Mouse (Mus musculus) midbrain, embryonic 16.5 days (tissue): Measurements from ENCODE around the gene 2310034G01Rik. TPM values are rescaled to one million over a fixed set of nuclear protein-coding genes. Genes with fewer than 3 reads are reported as not detected.
A peak's percentile ranks its signal among the peaks of the same experiment; 100 is the strongest.

Experiments
- ATAC-seq: fragments of 200-750 bp; cut with Nextera tagmentation; 2 replicates; pipeline ENCODE4 v1.8.0; 2017; ENCODE audit warnings: moderate TSS enrichment
- H3K27ac ChIP-seq: fragments of 300-500 bp; sonication (generic); 2 replicates; pipeline ENCODE4 v1.5.1; 2014; ENCODE audit warnings: mild to moderate bottlenecking, low read length, mixed read lengths
- H3K27me3 ChIP-seq: fragments of 300-500 bp; sonication (generic); 2 replicates; pipeline ENCODE4 v1.6.1; 2014; ENCODE audit warnings: low read depth, low read length, mixed read lengths; ENCODE audit not compliant: control insufficient read depth, insufficient read depth
- H3K36me3 ChIP-seq: fragments of 300-500 bp; sonication (generic); 2 replicates; pipeline ENCODE4 v1.6.1; 2014; ENCODE audit warnings: mild to moderate bottlenecking, low read length, moderate library complexity, mixed read lengths; ENCODE audit not compliant: control insufficient read depth, insufficient read depth
- H3K4me1 ChIP-seq: fragments of 300-500 bp; sonication (generic); 2 replicates; pipeline ENCODE4 v1.6.1; 2014; ENCODE audit warnings: mild to moderate bottlenecking, low read length, mixed read lengths; ENCODE audit not compliant: control insufficient read depth, insufficient read depth
- H3K4me2 ChIP-seq: fragments of 300-500 bp; sonication (generic); 2 replicates; pipeline ENCODE4 v1.6.1; 2014; ENCODE audit warnings: mild to moderate bottlenecking, low read length, mixed read lengths
- H3K4me3 ChIP-seq: fragments of 300-500 bp; sonication (generic); 2 replicates; pipeline ENCODE4 v1.5.1; 2014; ENCODE audit warnings: low read depth, mild to moderate bottlenecking, low read length, moderate library complexity, mixed read lengths
- H3K9ac ChIP-seq: fragments of 300-500 bp; sonication (generic); 2 replicates; pipeline ENCODE4 v1.6.1; 2014; ENCODE audit warnings: low read depth, low read length, mixed read lengths
- H3K9me3 ChIP-seq: fragments of 300-500 bp; sonication (generic); replicated peaks from 2 replicates; pipeline ENCODE4 v1.6.1; 2014; ENCODE audit warnings: mild to moderate bottlenecking, low read length, mixed read lengths; ENCODE audit not compliant: control insufficient read depth, poor library complexity, severe bottlenecking
- WGBS: fragments of 180-500 bp; shearing (Covaris S2); extraction: QIAGEN DNeasy Blood & Tissue Kit; methylation state at CpG from one replicate; pipeline ENCODE4 v1.1.7; 2014; 5-methylcytosine and 5-hydroxymethylcytosine counted together
- polyA plus RNA-seq: library from polyadenylated mRNA; unstranded; fragments of >200 nt; fragmentation: Nextera tagmentation; extraction: Ambion mirVana; gene quantifications from 2 replicates; pipeline ENCODE4 v1.2.1, GENCODE M21; 2015

Gene 2310034G01Rik
- polyA plus RNA-seq, 1 experiment from 2014 or later: 1.4 TPM

GRCm38 (mm10) chr19:46326019-46326755 lies 23.9 kb downstream of the 2310034G01Rik start:
- H3K4me1 ChIP-seq: peaks cover 63% of the 10 kb centered on the region

GRCm38 (mm10) chr19:46324918-46325317 lies 25.2 kb downstream of the 2310034G01Rik start:
- 77% methylated on average over 3 of the region's 5 CpGs for WGBS
- Histone ChIP-seq H3K4me1 (peaks cover 69% of the 10 kb centered on the region), H3K9me3 (no peaks in the 10 kb centered on the region), H3K4me3 (peak overlapping the region; percentile 75), H3K36me3 (no peaks in the 10 kb centered on the region), H3K27ac (no peak overlapping the region), H3K9ac (peak overlapping the region; percentile 85), H3K27me3 (no peaks in the 10 kb centered on the region), H3K4me2 (peak overlapping the region; percentile 98)
- ATAC-seq: no peak

More at GRCm38 (mm10) chr19:46326019-46326755, 23.9 kb downstream of the 2310034G01Rik start:
- Histone ChIP-seq H3K9ac (peak overlapping the region; percentile 85), H3K27ac (peak overlapping the region; percentile 98), H3K36me3 (peaks cover 3% of the 10 kb centered on the region), H3K27me3 (no peaks in the 10 kb centered on the region), H3K4me2 (peak overlapping the region; percentile 98), H3K4me3 (peak overlapping the region; percentile 75), H3K9me3 (no peaks in the 10 kb centered on the region)
- ATAC-seq: peak; percentile 10; the same call in 1 of the 2 replicates
- WGBS: 2% methylated on average over 29 of the region's 29 CpGs

GRCm38 (mm10) chr19:46324366-46324765 lies 25.7 kb downstream of the 2310034G01Rik start:
- Histone ChIP-seq H3K4me3 (no peak overlapping the region), H3K27me3 (no peaks in the 10 kb centered on the region), H3K4me2 (peak overlapping the region; percentile 98), H3K36me3 (no peaks in the 10 kb centered on the region), H3K27ac (no peak overlapping the region), H3K4me1 (peaks cover 69% of the 10 kb centered on the region), H3K9ac (peak overlapping the region; percentile 85; the same call in 1 of the 2 replicates), H3K9me3 (no peaks in the 10 kb centered on the region)
- 79% methylated on average over 11 of the region's 11 CpGs for WGBS
- no peak for ATAC-seq

GRCm38 (mm10) chr19:46323716-46324115 lies 26.4 kb downstream of the 2310034G01Rik start:
- H3K36me3 ChIP-seq: no peaks in the 10 kb centered on the region
- H3K4me2 ChIP-seq: peak overlapping the region; percentile 17; the same call in 1 of the 2 replicates
- H3K27ac ChIP-seq: no peak overlapping the region
- no peaks in the 10 kb centered on the region for H3K9me3 ChIP-seq
- no peaks in the 10 kb centered on the region; the same call in 1 of the 2 replicates for H3K27me3 ChIP-seq
- no peak overlapping the region for H3K9ac ChIP-seq
- WGBS: 75% methylated on average over 5 of the region's 5 CpGs
- peaks cover 72% of the 10 kb centered on the region for H3K4me1 ChIP-seq
- no peak overlapping the region for H3K4me3 ChIP-seq
- ATAC-seq: no peak

DNA sequence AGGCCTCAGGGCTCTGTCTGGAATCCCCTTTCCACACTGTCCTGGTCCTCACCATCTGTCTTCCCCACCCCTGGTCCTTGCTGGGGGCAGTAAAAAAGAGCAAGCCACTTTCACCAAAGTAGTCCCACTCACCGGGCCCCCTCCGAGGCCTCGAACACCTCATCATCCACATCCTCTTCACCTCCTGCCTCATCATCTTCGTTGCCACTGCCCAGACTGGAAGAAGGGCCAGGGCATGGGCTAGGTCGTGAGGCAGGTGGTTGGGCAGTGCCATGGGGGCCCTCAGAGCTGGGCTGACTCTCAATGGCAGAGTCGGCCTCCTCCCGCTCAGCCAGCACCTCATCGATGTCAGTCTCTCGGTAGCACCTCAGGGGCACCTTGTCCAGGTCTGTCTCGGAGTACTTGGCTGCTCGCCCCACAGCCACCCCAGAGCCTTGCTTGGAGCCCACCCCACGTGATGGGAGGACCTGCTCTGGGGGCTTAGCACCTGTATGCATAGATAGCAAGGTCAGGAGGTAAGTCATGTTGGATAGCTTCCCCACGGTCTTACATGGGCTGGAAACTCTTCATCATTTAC lies 27.0 kb downstream of the 2310034G01Rik start:
- Histone ChIP-seq H3K27me3 (no peaks in the 10 kb centered on the region; the same call in 1 of the 2 replicates), H3K9me3 (no peaks in the 10 kb centered on the region), H3K9ac (peak overlapping the region; percentile 43), H3K4me1 (peaks cover 78% of the 10 kb centered on the region), H3K36me3 (no peaks in the 10 kb centered on the region), H3K4me2 (peak overlapping the region; percentile 46), H3K4me3 (no peak overlapping the region), H3K27ac (peak overlapping the region; percentile 74; the same call in 1 of the 2 replicates)
- WGBS: 77% methylated on average over 13 of the region's 13 CpGs
- ATAC-seq: no peak

DNA sequence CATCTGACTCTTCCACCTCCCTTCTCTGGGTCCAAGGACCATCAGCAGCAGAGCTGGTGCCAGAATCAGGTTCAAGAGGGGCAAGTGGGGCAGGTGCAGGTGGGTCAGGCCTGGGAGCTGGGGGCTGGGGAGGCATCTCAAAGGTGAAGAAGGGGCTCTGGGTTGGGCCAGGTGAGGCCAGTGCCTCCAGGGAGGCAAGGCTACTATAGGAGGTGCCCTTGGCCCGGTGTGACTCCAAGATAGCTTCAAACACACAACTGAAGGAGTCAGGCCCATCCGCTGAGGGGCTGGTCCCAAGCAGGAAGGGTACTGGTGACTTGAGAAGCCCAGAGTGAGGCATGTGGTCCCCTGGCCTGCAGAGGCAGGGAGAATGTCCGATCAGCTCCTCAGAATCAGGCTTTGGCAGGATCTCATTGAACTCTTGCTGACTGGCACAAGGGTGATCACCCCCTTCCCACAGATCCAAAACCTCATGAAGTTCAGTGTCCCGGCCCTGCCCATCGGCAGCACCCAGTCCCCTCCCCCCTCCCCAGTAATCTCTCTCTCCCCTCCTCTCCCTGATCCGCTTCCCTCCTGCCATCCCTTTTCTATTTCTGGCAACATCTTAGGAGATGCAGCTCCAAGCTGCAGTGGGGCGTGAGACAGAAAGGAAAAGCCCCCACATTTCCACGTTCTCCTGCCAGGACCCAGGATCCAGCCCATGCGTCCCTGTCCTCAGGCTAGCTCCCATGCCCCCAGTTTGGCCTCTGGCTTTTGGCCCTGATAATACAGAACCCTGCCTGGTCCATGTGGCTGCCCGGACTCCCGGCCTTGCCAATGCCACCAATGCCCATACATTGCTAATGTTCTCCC lies 27.7 kb downstream of the 2310034G01Rik start:
- H3K27ac ChIP-seq: peak overlapping the region; percentile 74
- peak overlapping the region; percentile 46 for H3K4me2 ChIP-seq
- no peaks in the 10 kb centered on the region for H3K36me3 ChIP-seq
- no peaks in the 10 kb centered on the region for H3K9me3 ChIP-seq
- no peak overlapping the region for H3K4me3 ChIP-seq
- ATAC-seq: no peak
- H3K27me3 ChIP-seq: no peaks in the 10 kb centered on the region; the same call in none of the 2 replicates
- peaks cover 76% of the 10 kb centered on the region for H3K4me1 ChIP-seq
- WGBS: 56% methylated on average over 11 of the region's 11 CpGs
- H3K9ac ChIP-seq: peak overlapping the region; percentile 43

DNA sequence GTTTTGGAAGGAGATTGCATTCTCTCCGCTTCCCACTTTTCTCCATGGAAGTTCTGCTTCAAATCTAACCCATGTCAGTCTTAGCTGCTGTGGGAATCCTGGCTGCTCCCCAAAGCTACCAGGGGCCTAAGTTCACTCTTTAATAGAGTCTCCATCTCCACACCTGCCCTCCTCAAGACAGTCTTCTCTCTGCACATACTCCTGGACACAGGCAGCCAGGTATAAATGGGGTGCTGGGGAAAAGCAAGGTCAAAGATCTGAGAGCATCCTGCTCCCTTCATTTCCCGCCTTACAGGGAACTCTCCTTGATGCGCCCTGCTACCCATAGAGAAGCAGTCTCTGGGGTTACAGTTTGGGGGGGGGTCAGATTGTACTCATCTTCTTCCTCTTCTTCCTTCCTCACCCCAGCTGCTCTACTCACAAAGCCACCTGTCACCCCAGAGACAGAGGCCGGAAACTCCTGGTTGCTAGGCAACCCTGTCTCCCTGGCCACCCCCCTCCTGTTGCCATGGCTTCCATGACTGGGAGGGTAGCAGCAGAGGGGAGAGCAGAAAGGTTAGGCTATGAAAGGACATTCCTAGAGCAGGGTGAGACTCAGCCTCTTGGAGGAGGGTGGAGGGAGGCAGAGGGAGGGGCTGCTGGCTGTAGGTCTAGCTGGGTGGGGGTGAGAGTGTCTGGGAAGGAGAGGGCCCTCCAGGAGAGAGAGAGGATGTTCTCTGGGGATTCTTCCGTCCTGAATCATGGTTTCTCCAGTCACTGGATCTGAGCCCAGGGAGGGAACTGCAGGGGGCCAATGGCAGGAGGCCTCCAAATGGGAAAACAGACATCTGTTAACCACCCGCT lies 28.8 kb downstream of the 2310034G01Rik start:
- no peak overlapping the region for H3K4me3 ChIP-seq

More for the DNA sequence above, 28.8 kb downstream of the 2310034G01Rik start:
- H3K27ac ChIP-seq: peak overlapping the region; percentile 74
- peaks cover 83% of the 10 kb centered on the region for H3K4me1 ChIP-seq
- H3K27me3 ChIP-seq: peaks cover 4% of the 10 kb centered on the region
- H3K9ac ChIP-seq: no peak overlapping the region
- peak; percentile 54 for ATAC-seq
- peak overlapping the region; percentile 46 for H3K4me2 ChIP-seq
- no peaks in the 10 kb centered on the region for H3K36me3 ChIP-seq
- no peaks in the 10 kb centered on the region for H3K9me3 ChIP-seq
- 21% methylated on average over 6 of the region's 6 CpGs for WGBS
